Mouse (Mus musculus): ENCODE measurements at regions not wholly inside any gene's neighbourhood (a gene's known extent, or its start where the extent isn't known, plus 50 kb on each side); places are given as distances from the start of the nearest gene placed in this dataset.

GRCm38 (mm10) chr16:93013881-93014280 is 187.9 kb upstream of the Runx1 start:
- H3K27ac ChIP-seq (ENCODE audit: low read length) = no peak overlapping the region
- no peaks in the 10 kb centered on the region for H3K4me1 ChIP-seq (ENCODE audit: control insufficient read depth, insufficient read depth, low read length)
- no peak for ATAC-seq (replicated peaks; ENCODE audit: extremely low read depth, insufficient read depth, low FRiP score)
- H3K9ac ChIP-seq (ENCODE audit: low read length) = no peak overlapping the region
- no peaks in the 10 kb centered on the region; the same call in 1 of the 2 replicates for H3K9me3 ChIP-seq (replicated peaks; ENCODE audit: control insufficient read depth, low read length)
- H3K4me3 ChIP-seq (ENCODE audit: low read length) = no peak overlapping the region
- WGBS = 40% methylated on average over 8 of the region's 8 CpGs
- no peak overlapping the region for H3K4me2 ChIP-seq (ENCODE audit: low read depth, low read length)
- no peaks in the 10 kb centered on the region for H3K36me3 ChIP-seq (ENCODE audit: control insufficient read depth, insufficient read depth)
- H3K27me3 ChIP-seq (ENCODE audit: control insufficient read depth, insufficient read depth, low read length) = peaks cover 30% of the 10 kb centered on the region

DNA sequence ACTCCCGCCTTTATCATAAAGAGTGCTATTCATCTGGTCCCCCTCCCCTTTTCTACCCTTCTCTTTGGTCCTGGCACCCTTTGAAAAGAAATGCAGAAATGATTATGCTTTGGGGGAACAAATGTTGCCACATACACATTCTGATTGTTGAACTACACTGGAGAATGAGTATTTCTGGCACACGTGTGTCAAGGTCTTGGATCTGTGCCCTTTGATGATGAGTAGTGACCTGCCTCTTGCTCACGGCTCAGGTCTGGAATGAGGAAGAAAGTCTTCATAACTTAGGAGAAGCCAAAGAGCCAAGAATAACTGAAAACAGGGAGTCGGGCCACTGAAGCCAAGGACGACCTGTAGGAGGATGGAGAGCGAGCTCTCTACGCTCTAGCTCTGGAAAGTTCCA is 187.3 kb upstream of the Runx1 start:
- H3K36me3 ChIP-seq (ENCODE audit: control insufficient read depth, insufficient read depth) = no peaks in the 10 kb centered on the region
- H3K4me2 ChIP-seq (ENCODE audit: low read depth, low read length) = no peak overlapping the region
- peaks cover 24% of the 10 kb centered on the region for H3K27me3 ChIP-seq (ENCODE audit: control insufficient read depth, insufficient read depth, low read length)
- H3K4me3 ChIP-seq (ENCODE audit: low read length) = no peak overlapping the region
- no peaks in the 10 kb centered on the region for H3K4me1 ChIP-seq (ENCODE audit: control insufficient read depth, insufficient read depth, low read length)
- no peak overlapping the region for H3K27ac ChIP-seq (ENCODE audit: low read length)
- H3K9ac ChIP-seq (ENCODE audit: low read length) = no peak overlapping the region
- ATAC-seq (replicated peaks; ENCODE audit: extremely low read depth, insufficient read depth, low FRiP score) = no peak
- H3K9me3 ChIP-seq (replicated peaks; ENCODE audit: control insufficient read depth, low read length) = no peaks in the 10 kb centered on the region; the same call in 1 of the 2 replicates
- WGBS = 71% methylated on average over 7 of the region's 7 CpGs

- 91% methylated on average over 1 of the region's 1 CpGs for WGBS
- Histone ChIP-seq H3K4me1 (ENCODE audit: control insufficient read depth, insufficient read depth, low read length) (0 out of 2 replicates have a peak, but pooled peaks cover 4% of the 10 kb centered on the region), H3K4me3 (ENCODE audit: low read length) (no peak overlapping the region), H3K36me3 (ENCODE audit: control insufficient read depth, insufficient read depth) (no peaks in the 10 kb centered on the region), H3K4me2 (ENCODE audit: low read depth, low read length) (no peak overlapping the region), H3K27ac (ENCODE audit: low read length) (no peak overlapping the region), H3K27me3 (ENCODE audit: control insufficient read depth, insufficient read depth, low read length) (peaks cover 12% of the 10 kb centered on the region), H3K9ac (ENCODE audit: low read length) (no peak overlapping the region), H3K9me3 (replicated peaks; ENCODE audit: control insufficient read depth, low read length) (no peaks in the 10 kb centered on the region; the same call in 1 of the 2 replicates)
- ATAC-seq (replicated peaks; ENCODE audit: extremely low read depth, insufficient read depth, low FRiP score) = no peak
These were observed 185.5 kb upstream of the Runx1 start for GRCm38 (mm10) chr16:93011474-93011873.

GRCm38 (mm10) chr16:93006321-93006984 is 180.5 kb upstream of the Runx1 start:
- ATAC-seq (replicated peaks; ENCODE audit: extremely low read depth, insufficient read depth, low FRiP score) = no peak
- H3K9ac ChIP-seq (ENCODE audit: low read length) = peak overlapping the region; percentile 21
- H3K27me3 ChIP-seq (ENCODE audit: control insufficient read depth, insufficient read depth, low read length) = peaks cover 2% of the 10 kb centered on the region

DNA sequence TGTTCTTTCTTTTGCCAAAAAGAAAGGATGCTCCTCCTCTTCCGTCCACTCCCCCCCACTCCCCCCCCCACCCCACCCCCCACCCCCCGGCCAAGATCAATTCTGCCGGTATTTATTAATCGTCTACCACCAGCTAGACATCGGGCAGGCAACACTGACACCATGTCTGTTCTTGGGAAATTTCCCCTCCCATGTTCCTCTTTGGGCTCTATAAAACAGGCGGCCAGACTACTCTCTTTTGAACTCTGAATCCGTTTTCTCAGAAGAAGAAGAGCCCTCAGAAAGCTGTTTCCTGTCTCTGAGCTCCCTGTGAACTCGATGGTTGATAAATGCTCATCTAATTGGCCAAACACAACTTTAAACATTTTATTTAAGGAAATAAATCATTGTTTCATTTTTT is 179.5 kb upstream of the Runx1 start:
- H3K4me3 ChIP-seq (ENCODE audit: low read length) = no peak overlapping the region
- peaks cover 2% of the 10 kb centered on the region for H3K27me3 ChIP-seq (ENCODE audit: control insufficient read depth, insufficient read depth, low read length)
- no peak overlapping the region for H3K4me2 ChIP-seq (ENCODE audit: low read depth, low read length)
- H3K9ac ChIP-seq (ENCODE audit: low read length) = no peak overlapping the region
- no peak overlapping the region for H3K27ac ChIP-seq (ENCODE audit: low read length)
- 12% methylated on average over 8 of the region's 8 CpGs for WGBS
- no peaks in the 10 kb centered on the region for H3K36me3 ChIP-seq (ENCODE audit: control insufficient read depth, insufficient read depth)
- H3K9me3 ChIP-seq (replicated peaks; ENCODE audit: control insufficient read depth, low read length) = no peaks in the 10 kb centered on the region; the same call in 1 of the 2 replicates
- ATAC-seq (replicated peaks; ENCODE audit: extremely low read depth, insufficient read depth, low FRiP score) = no peak
- H3K4me1 ChIP-seq (ENCODE audit: control insufficient read depth, insufficient read depth, low read length) = peaks cover 7% of the 10 kb centered on the region; the same call in 1 of the 2 replicates

More at GRCm38 (mm10) chr16:93006321-93006984, 180.5 kb upstream of the Runx1 start:
- WGBS = 11% methylated on average over 21 of the region's 21 CpGs
- Histone ChIP-seq H3K4me2 (ENCODE audit: low read depth, low read length) (peak overlapping the region; percentile 56), H3K9me3 (replicated peaks; ENCODE audit: control insufficient read depth, low read length) (no peaks in the 10 kb centered on the region; the same call in 1 of the 2 replicates), H3K36me3 (ENCODE audit: control insufficient read depth, insufficient read depth) (no peaks in the 10 kb centered on the region), H3K4me3 (ENCODE audit: low read length) (peak overlapping the region; percentile 26), H3K27ac (ENCODE audit: low read length) (no peak overlapping the region), H3K4me1 (ENCODE audit: control insufficient read depth, insufficient read depth, low read length) (peaks cover 7% of the 10 kb centered on the region; the same call in 1 of the 2 replicates)

DNA sequence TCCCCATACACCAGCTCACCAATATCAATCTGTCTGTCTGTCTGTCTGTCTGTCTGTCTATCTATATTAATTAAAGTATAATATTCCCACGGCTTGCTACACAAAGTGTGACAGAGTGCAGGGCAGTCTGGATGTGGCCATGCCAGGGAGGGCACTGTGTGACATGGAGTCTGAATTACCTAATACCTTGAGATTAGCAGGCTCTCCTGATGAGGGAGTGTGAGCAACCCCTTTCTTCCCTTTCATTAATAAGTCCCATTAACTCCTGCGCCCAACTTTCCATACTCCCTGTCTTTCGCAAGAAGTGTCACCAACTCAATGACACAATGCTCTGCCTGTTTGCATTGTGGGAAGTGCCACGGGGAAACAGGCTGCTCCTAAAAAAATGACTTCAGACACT is 177.9 kb upstream of the Runx1 start:
- no peaks in the 10 kb centered on the region; the same call in 1 of the 2 replicates for H3K27me3 ChIP-seq (ENCODE audit: control insufficient read depth, insufficient read depth, low read length)
- no peak overlapping the region for H3K27ac ChIP-seq (ENCODE audit: low read length)
- H3K9ac ChIP-seq (ENCODE audit: low read length) = no peak overlapping the region
- 77% methylated on average over 4 of the region's 4 CpGs for WGBS
- no peaks in the 10 kb centered on the region; the same call in 1 of the 2 replicates for H3K9me3 ChIP-seq (replicated peaks; ENCODE audit: control insufficient read depth, low read length)
- no peaks in the 10 kb centered on the region for H3K36me3 ChIP-seq (ENCODE audit: control insufficient read depth, insufficient read depth)
- no peak overlapping the region for H3K4me2 ChIP-seq (ENCODE audit: low read depth, low read length)
- H3K4me3 ChIP-seq (ENCODE audit: low read length) = no peak overlapping the region
- H3K4me1 ChIP-seq (ENCODE audit: control insufficient read depth, insufficient read depth, low read length) = peaks cover 7% of the 10 kb centered on the region; the same call in 1 of the 2 replicates
- no peak for ATAC-seq (replicated peaks; ENCODE audit: extremely low read depth, insufficient read depth, low FRiP score)

- H3K4me3 ChIP-seq (ENCODE audit: low read length) = no peak overlapping the region
- ATAC-seq (replicated peaks; ENCODE audit: extremely low read depth, insufficient read depth, low FRiP score) = no peak
- H3K4me2 ChIP-seq (ENCODE audit: low read depth, low read length) = no peak overlapping the region
- no peaks in the 10 kb centered on the region for H3K36me3 ChIP-seq (ENCODE audit: control insufficient read depth, insufficient read depth)
- no peak overlapping the region for H3K9ac ChIP-seq (ENCODE audit: low read length)
- H3K4me1 ChIP-seq (ENCODE audit: control insufficient read depth, insufficient read depth, low read length) = no peaks in the 10 kb centered on the region
- no peak overlapping the region for H3K27ac ChIP-seq (ENCODE audit: low read length)
- no peaks in the 10 kb centered on the region; the same call in 1 of the 2 replicates for H3K9me3 ChIP-seq (replicated peaks; ENCODE audit: control insufficient read depth, low read length)
- WGBS = 81% methylated on average over 3 of the region's 3 CpGs
- H3K27me3 ChIP-seq (ENCODE audit: control insufficient read depth, insufficient read depth, low read length) = peaks cover 9% of the 10 kb centered on the region; the same call in 1 of the 2 replicates
These were observed 172.7 kb upstream of the Runx1 start for GRCm38 (mm10) chr16:92998689-92999088.

- no peak for ATAC-seq (replicated peaks; ENCODE audit: extremely low read depth, insufficient read depth, low FRiP score)
- Histone ChIP-seq H3K27ac (ENCODE audit: low read length) (no peak overlapping the region), H3K27me3 (ENCODE audit: control insufficient read depth, insufficient read depth, low read length) (peaks cover 9% of the 10 kb centered on the region; the same call in 1 of the 2 replicates), H3K36me3 (ENCODE audit: control insufficient read depth, insufficient read depth) (no peaks in the 10 kb centered on the region), H3K9ac (ENCODE audit: low read length) (no peak overlapping the region), H3K4me2 (ENCODE audit: low read depth, low read length) (no peak overlapping the region), H3K9me3 (replicated peaks; ENCODE audit: control insufficient read depth, low read length) (no peaks in the 10 kb centered on the region; the same call in 1 of the 2 replicates), H3K4me3 (ENCODE audit: low read length) (no peak overlapping the region), H3K4me1 (ENCODE audit: control insufficient read depth, insufficient read depth, low read length) (no peaks in the 10 kb centered on the region)
- whole genome bisulfite sequencing = 65% methylated on average over 6 of the region's 6 CpGs
These were observed 171.7 kb upstream of the Runx1 start for GRCm38 (mm10) chr16:92997636-92998035.

- no peak for ATAC-seq (replicated peaks; ENCODE audit: extremely low read depth, insufficient read depth, low FRiP score)
- no peaks in the 10 kb centered on the region for H3K36me3 ChIP-seq (ENCODE audit: control insufficient read depth, insufficient read depth)
- no peak overlapping the region for H3K4me3 ChIP-seq (ENCODE audit: low read length)
- H3K27me3 ChIP-seq (ENCODE audit: control insufficient read depth, insufficient read depth, low read length) = peaks cover 9% of the 10 kb centered on the region; the same call in 1 of the 2 replicates
- no peaks in the 10 kb centered on the region for H3K4me1 ChIP-seq (ENCODE audit: control insufficient read depth, insufficient read depth, low read length)
- no peaks in the 10 kb centered on the region; the same call in 1 of the 2 replicates for H3K9me3 ChIP-seq (replicated peaks; ENCODE audit: control insufficient read depth, low read length)
- H3K4me2 ChIP-seq (ENCODE audit: low read depth, low read length) = no peak overlapping the region
- no peak overlapping the region for H3K27ac ChIP-seq (ENCODE audit: low read length)
- no peak overlapping the region for H3K9ac ChIP-seq (ENCODE audit: low read length)
- WGBS = 53% methylated on average over 4 of the region's 4 CpGs
These were observed 170.0 kb upstream of the Runx1 start for GRCm38 (mm10) chr16:92995993-92996350.
